Mouse (Mus musculus): ENCODE data around the gene Ociad1.

Ociad1 gene

GRCm38 (mm10) chr5:73339779-73340722 lies 47.5 kb downstream of the Ociad1 start:
- DNase-seq, result peak; percentile 52

GRCm38 (mm10) chr5:73340723-73341235 lies 48.2 kb downstream of the Ociad1 start, which contains the start of gene Ociad2:
TSS of gene Ociad2 (minus strand) at chr5:73341028.
- DNase-seq, result no peak

- DNase-seq, result no peak
Observed at GRCm38 (mm10) chr5:73342701-73343355, 50.2 kb downstream of the Ociad1 start.

DNA sequence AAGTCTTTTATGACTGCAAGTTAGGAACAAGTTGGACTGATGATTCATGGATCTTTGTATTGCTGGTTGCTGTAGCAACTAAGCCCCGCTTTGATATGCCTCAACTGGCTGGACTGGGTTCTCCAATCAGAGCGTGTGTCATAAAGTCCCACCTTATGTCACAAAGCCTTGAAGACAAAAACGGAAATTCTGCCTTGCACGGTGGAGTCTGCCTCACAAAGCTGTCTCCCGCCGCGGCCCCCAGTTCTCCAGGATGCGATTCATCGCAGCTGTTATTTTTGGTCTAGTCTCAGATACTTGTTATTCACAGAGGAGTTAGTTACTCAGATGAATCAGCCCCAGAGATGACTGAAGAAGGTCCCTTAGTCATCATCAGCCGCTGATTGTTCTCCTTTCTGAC lies 51.7 kb downstream of the Ociad1 start:
- peak; percentile 92 for DNase-seq

DNA sequence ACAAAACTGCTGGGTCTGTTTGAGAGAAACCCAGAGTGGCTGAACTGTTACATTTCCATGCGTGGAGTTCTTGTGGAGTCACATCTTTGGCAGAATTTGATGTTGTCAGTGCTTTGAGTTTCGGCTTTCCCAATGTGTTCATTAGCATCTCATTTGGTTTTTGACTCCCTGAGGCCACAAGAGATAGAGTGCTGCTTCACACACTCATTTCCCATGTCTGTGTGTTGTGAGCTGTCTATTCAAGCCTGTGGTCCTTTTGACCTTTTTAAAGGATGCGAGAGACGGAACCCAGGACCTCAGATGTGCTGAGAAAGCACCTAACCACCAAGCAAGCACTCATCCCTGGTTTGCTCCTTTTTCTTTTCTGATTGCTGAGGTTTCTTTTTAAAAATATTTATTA lies 52.7 kb downstream of the Ociad1 start:
- no peak for DNase-seq

DNA sequence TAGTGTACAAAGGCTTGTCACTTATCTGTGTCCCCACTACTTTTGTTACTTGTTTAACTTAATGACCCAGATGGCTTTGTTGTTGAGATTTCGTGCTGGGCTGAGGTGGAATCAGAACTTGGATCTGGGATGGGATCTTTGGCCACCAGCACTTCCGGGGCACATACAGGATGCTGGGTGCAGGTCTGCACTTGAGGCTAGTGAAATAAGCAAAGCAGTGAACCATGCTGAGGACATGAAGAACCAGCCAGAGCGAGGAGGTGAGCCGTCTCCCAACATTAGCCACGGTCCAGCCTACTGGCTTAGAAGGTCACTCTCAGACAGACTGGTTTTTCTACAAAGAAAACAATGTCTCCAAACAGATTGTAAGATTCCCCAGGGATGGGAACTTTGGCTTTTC lies 56.9 kb downstream of the Ociad1 start:
- no peak for DNase-seq

DNA sequence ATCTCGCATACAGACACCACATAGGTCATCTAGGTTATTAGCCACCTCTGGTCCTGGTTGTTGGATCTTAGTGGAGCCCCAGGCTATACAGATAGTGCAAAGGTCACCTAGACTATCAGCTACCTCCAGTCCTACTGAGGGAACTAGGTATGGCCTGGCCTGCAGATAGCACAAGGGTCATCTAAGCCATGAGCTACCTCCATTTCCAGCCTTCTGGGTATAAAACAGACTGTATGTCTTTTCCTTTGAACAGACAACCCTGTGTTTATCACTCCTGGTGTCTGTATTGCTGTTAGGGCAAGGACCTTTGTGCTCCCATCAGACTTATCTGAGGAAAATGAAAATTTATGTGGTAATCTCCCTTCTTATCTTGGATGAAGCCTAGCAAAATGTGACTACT lies 59.2 kb downstream of the Ociad1 start:
- DNase-seq, result no peak

GRCm38 (mm10) chr5:73353519-73353918 lies 60.9 kb downstream of the Ociad1 start:
- no peak for DNase-seq

GRCm38 (mm10) chr5:73353978-73354377 lies 61.4 kb downstream of the Ociad1 start:
- no peak for DNase-seq

GRCm38 (mm10) chr5:73355393-73355792 lies 62.8 kb downstream of the Ociad1 start:
- no peak for DNase-seq

GRCm38 (mm10) chr5:73359134-73359751 lies 66.7 kb downstream of the Ociad1 start:
- no peak for DNase-seq

- DNase-seq, result peak; percentile 90
Observed at GRCm38 (mm10) chr5:73359752-73360141, 67.2 kb downstream of the Ociad1 start.

- DNase-seq, result no peak
Observed at GRCm38 (mm10) chr5:73360240-73360639, 67.7 kb downstream of the Ociad1 start.

GRCm38 (mm10) chr5:73362338-73362737 lies 69.8 kb downstream of the Ociad1 start:
- DNase-seq, result peak; percentile 59

DNA sequence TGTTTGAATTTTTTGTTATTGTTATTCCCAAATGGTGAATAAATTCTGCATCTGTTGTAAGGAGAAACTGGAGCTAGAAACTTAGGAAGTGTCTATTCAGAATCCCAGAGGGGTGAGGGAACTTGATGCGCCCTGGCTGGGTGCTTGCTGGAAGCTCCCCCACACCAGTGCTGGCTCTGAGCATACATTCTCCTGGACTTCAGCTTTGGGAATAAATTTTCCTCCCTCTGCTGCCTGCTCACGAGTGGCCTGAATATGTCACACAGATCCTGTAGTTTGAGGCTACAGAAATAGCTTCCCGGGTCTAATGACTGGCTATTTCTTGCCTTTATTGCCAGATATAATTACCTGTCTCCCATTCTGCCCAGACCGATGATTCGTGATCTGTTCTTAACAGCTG lies 70.2 kb downstream of the Ociad1 start:
- DNase-seq, result no peak
